Mouse (Mus musculus): ENCODE measurements around the gene Mgme1. TPM values are rescaled to one million over a fixed set of nuclear protein-coding genes. Genes with fewer than 3 reads are reported as not detected.
A peak's percentile ranks its signal among the peaks of the same experiment; 100 is the strongest.

Mgme1 gene
- polyA plus RNA-seq, 1 experiment from 2014 or later = 10.5 TPM

GRCm38 (mm10) chr2:144268446-144269305 is 1.8 kb upstream of the Mgme1 start:
- Histone ChIP-seq H3K27me3 (ENCODE audit: control insufficient read depth, insufficient read depth, low read length) (no peaks in the 10 kb centered on the region), H3K4me2 (replicated peaks) (peak overlapping the region; percentile 95), H3K9ac (peak overlapping the region; percentile 96), H3K36me3 (replicated peaks; ENCODE audit: control insufficient read depth, insufficient read depth) (no peaks in the 10 kb centered on the region; the same call in 1 of the 2 replicates), H3K9me3 (ENCODE audit: control insufficient read depth, low read length) (no peaks in the 10 kb centered on the region), H3K4me1 (replicated peaks; ENCODE audit: control insufficient read depth, insufficient read depth, low read length) (peaks cover 31% of the 10 kb centered on the region), H3K4me3 (replicated peaks; ENCODE audit: low read length) (peak overlapping the region; percentile 99), H3K27ac (no peak overlapping the region)
- 10% methylated on average over 6 of the region's 6 CpGs for WGBS
- DNase-seq (ENCODE audit: low spot score) = no peak
- no peak for ATAC-seq (ENCODE audit: low FRiP score)

- no peaks in the 10 kb centered on the region; the same call in 1 of the 2 replicates for H3K36me3 ChIP-seq (replicated peaks; ENCODE audit: control insufficient read depth, insufficient read depth)
Observed at GRCm38 (mm10) chr2:144269306-144269650, 1.2 kb upstream of the Mgme1 start.

DNA sequence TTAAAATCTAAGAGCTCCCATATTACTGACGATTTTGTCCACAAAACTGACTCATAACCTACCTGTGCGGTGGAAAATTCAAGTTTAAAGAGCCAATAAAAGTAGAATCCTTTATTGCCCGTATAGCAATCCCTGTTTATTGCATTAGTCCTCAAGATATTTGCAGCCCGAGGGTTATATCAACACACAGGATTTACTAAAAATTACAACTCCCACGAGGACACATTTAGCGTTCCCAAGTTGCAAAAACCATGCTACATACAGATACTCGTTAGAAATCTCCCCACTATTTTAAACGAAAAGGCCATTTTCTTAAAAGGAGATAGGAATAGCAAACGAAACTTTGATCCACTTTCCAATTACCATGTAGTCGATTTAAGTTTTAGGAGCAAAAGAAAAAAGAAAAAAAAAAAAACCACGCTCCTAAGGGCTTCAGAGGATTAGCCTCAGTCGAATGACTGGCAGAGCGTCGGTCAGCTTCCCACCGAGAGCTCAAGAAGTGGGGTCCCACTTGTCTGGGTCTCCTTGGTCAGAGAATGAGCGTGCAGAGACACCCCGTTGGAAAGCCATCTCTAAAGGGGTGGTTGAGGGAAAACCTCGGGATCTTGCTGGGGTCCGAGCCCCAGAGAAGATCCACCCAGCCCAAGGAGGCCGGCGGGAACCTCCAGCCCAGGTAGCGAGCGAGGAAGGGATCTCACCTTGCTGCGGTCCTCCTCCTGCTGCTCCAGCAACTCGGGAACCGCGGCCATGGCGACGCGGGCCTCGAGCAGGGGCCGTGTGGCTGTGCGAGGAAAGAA is 586 bp upstream of the Mgme1 start:
- peak; percentile 25 for ATAC-seq (ENCODE audit: low FRiP score)
- under 1% methylated on average over 24 of the region's 33 CpGs for WGBS
- peaks cover 31% of the 10 kb centered on the region for H3K4me1 ChIP-seq (replicated peaks; ENCODE audit: control insufficient read depth, insufficient read depth, low read length)

More at GRCm38 (mm10) chr2:144269306-144269650, 1.2 kb upstream of the Mgme1 start:
- H3K9me3 ChIP-seq (ENCODE audit: control insufficient read depth, low read length) = no peaks in the 10 kb centered on the region
- ATAC-seq (ENCODE audit: low FRiP score) = no peak
- peak overlapping the region; percentile 95 for H3K4me2 ChIP-seq (replicated peaks)
- H3K9ac ChIP-seq = peak overlapping the region; percentile 96
- 1% methylated on average over 11 of the region's 11 CpGs for WGBS
- no peaks in the 10 kb centered on the region for H3K27me3 ChIP-seq (ENCODE audit: control insufficient read depth, insufficient read depth, low read length)
- H3K4me3 ChIP-seq (replicated peaks; ENCODE audit: low read length) = peak overlapping the region; percentile 99
- no peak for DNase-seq (ENCODE audit: low spot score)
- no peak overlapping the region for H3K27ac ChIP-seq
- peaks cover 31% of the 10 kb centered on the region for H3K4me1 ChIP-seq (replicated peaks; ENCODE audit: control insufficient read depth, insufficient read depth, low read length)

DNA sequence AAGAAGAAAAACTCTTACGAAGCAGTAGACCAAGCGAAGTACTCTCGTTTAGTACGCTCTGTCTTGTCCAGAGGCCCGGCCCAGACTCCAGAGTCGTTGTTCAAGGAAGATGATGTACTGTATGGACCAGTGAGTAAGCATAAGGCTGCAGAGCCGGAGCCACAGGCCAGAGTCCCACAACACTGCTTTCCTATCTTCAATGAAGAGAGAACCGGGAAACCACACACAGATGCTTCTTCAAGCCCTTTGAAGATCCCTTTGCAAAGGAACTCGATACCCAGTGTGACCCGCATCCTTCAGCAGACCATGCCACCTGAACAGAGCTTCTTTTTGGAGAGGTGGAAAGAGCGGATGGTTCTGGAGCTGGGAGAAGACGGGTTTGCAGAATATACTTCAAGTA is 1.6 kb downstream of the Mgme1 start:
- Histone ChIP-seq H3K9ac (no peak overlapping the region), H3K27me3 (ENCODE audit: control insufficient read depth, insufficient read depth, low read length) (no peaks in the 10 kb centered on the region), H3K4me1 (replicated peaks; ENCODE audit: control insufficient read depth, insufficient read depth, low read length) (peaks cover 25% of the 10 kb centered on the region), H3K4me2 (replicated peaks) (no peak overlapping the region), H3K36me3 (replicated peaks; ENCODE audit: control insufficient read depth, insufficient read depth) (peaks cover 4% of the 10 kb centered on the region; the same call in 1 of the 2 replicates), H3K9me3 (ENCODE audit: control insufficient read depth, low read length) (no peaks in the 10 kb centered on the region), H3K27ac (no peak overlapping the region), H3K4me3 (replicated peaks; ENCODE audit: low read length) (no peak overlapping the region)
- ATAC-seq (ENCODE audit: low FRiP score) (no peak), DNase-seq (ENCODE audit: low spot score) (no peak)
- WGBS = 94% methylated on average over 12 of the region's 12 CpGs

More for the DNA sequence above, 586 bp upstream of the Mgme1 start:
- Histone ChIP-seq H3K9me3 (ENCODE audit: control insufficient read depth, low read length) (no peaks in the 10 kb centered on the region), H3K27ac (peak overlapping the region; percentile 95), H3K36me3 (replicated peaks; ENCODE audit: control insufficient read depth, insufficient read depth) (no peaks in the 10 kb centered on the region; the same call in 1 of the 2 replicates), H3K9ac (peak overlapping the region; percentile 96), H3K4me2 (replicated peaks) (peak overlapping the region; percentile 95), H3K4me3 (replicated peaks; ENCODE audit: low read length) (peak overlapping the region; percentile 99), H3K27me3 (ENCODE audit: control insufficient read depth, insufficient read depth, low read length) (no peaks in the 10 kb centered on the region)
- DNase-seq (ENCODE audit: low spot score) = no peak

DNA sequence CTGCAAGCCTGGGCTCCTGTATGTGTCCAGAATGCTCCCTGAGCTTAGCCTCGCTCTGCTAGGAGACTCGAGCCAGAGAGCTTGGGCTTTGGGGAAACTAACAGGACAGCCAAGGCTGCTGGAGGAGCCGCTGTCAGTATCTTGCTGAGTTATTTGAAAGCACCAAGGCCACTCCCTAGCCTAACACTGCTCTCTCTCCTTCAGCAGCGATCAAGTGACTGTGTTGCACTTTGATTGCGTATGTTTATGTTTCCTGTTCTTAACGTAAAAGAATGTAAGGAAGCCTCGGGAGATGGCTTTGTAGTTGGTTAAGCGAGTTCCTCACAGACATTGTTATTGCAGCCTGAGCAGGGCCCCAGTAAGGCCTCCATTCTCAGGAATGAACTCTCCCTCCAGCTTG is 4.3 kb downstream of the Mgme1 start:
- Histone ChIP-seq H3K9ac (no peak overlapping the region), H3K27ac (no peak overlapping the region), H3K4me2 (replicated peaks) (no peak overlapping the region), H3K4me1 (replicated peaks; ENCODE audit: control insufficient read depth, insufficient read depth, low read length) (peaks cover under 1% of the 10 kb centered on the region), H3K9me3 (ENCODE audit: control insufficient read depth, low read length) (no peaks in the 10 kb centered on the region), H3K4me3 (replicated peaks; ENCODE audit: low read length) (no peak overlapping the region), H3K36me3 (replicated peaks; ENCODE audit: control insufficient read depth, insufficient read depth) (peaks cover 15% of the 10 kb centered on the region; the same call in 1 of the 2 replicates), H3K27me3 (ENCODE audit: control insufficient read depth, insufficient read depth, low read length) (no peaks in the 10 kb centered on the region)
- DNase-seq (ENCODE audit: low spot score) = no peak
- 75% methylated on average over 8 of the region's 8 CpGs for WGBS
- ATAC-seq (ENCODE audit: low FRiP score) = no peak

DNA sequence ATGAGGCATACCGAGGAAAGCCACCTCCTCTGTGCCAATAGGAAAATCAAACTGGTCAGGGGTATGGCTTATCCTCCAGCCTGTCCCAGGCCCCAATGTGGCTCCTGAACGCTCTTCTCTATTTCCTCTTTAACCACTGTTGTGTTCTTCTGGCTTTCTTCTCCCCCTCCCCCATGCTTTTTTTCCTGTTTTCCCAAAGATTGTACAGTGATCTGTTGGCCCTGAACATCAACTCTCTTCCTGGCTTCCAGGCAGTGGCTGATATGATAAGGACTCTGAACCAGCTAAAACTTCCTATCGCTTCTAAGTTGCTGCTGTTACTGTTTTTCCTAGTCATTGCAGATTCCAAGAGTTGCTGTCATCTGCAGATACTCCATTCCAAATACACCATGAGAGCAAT is 6.4 kb downstream of the Mgme1 start:
- Histone ChIP-seq H3K9me3 (ENCODE audit: control insufficient read depth, low read length) (no peaks in the 10 kb centered on the region), H3K4me1 (replicated peaks; ENCODE audit: control insufficient read depth, insufficient read depth, low read length) (no peaks in the 10 kb centered on the region), H3K36me3 (replicated peaks; ENCODE audit: control insufficient read depth, insufficient read depth) (peaks cover 18% of the 10 kb centered on the region; the same call in 1 of the 2 replicates), H3K9ac (no peak overlapping the region), H3K27me3 (ENCODE audit: control insufficient read depth, insufficient read depth, low read length) (no peaks in the 10 kb centered on the region), H3K4me3 (replicated peaks; ENCODE audit: low read length) (no peak overlapping the region), H3K27ac (no peak overlapping the region), H3K4me2 (replicated peaks) (no peak overlapping the region)
- DNase-seq (ENCODE audit: low spot score) (no peak), ATAC-seq (ENCODE audit: low FRiP score) (no peak)
- 91% methylated on average over 3 of the region's 3 CpGs for WGBS

DNA sequence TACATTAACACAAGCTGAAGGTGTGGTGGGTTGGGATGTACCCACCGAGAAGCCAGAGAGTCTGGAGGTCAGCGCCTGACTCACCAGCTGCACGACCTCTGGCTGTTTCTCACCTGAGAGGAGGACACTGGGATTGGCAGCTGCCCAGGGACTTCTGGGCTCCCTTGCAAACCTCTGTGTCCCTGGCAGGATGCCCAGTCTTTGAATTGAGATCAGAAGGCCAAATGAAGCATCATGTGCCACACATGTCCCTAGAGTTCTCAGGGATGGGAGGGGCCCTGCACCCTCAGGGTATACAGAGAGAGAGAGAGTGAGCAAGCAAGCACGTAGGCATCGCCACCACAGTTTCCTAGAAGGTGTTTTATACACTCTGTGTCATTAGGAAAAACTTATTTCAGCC is 9.3 kb downstream of the Mgme1 start:
- 68% methylated on average over 5 of the region's 5 CpGs for WGBS
- no peak overlapping the region for H3K27ac ChIP-seq

DNA sequence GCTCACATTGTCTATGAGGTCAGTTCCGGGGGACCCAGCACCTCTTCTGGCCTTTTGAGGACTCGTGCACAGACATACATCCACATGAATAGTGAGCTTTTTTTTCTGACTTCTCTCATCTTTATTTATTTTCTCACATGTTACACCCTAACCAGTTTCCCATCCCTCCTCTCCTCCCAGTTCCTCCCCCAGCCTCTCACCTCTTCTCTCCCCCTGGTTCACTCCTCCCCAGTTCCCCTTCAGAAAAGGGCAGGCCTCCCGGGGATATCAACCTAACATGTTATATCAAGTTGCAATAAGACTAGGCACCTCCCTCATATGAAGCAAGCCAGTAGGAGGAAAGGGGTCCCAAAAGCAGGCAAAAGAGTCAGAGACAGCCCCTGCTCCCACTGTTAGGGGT is 10.1 kb downstream of the Mgme1 start:
- Histone ChIP-seq H3K4me1 (replicated peaks; ENCODE audit: control insufficient read depth, insufficient read depth, low read length) (no peaks in the 10 kb centered on the region), H3K27me3 (ENCODE audit: control insufficient read depth, insufficient read depth, low read length) (no peaks in the 10 kb centered on the region), H3K4me3 (replicated peaks; ENCODE audit: low read length) (no peak overlapping the region), H3K36me3 (replicated peaks; ENCODE audit: control insufficient read depth, insufficient read depth) (peaks cover 18% of the 10 kb centered on the region; the same call in 1 of the 2 replicates), H3K4me2 (replicated peaks) (no peak overlapping the region), H3K27ac (no peak overlapping the region), H3K9me3 (ENCODE audit: control insufficient read depth, low read length) (no peaks in the 10 kb centered on the region), H3K9ac (no peak overlapping the region)
- WGBS = 83% methylated on average over 3 of the region's 3 CpGs
- DNase-seq (ENCODE audit: low spot score) = no peak
- no peak for ATAC-seq (ENCODE audit: low FRiP score)

More for the DNA sequence above, 9.3 kb downstream of the Mgme1 start:
- Histone ChIP-seq H3K4me3 (replicated peaks; ENCODE audit: low read length) (no peak overlapping the region), H3K4me2 (replicated peaks) (no peak overlapping the region), H3K9me3 (ENCODE audit: control insufficient read depth, low read length) (no peaks in the 10 kb centered on the region), H3K4me1 (replicated peaks; ENCODE audit: control insufficient read depth, insufficient read depth, low read length) (no peaks in the 10 kb centered on the region), H3K27me3 (ENCODE audit: control insufficient read depth, insufficient read depth, low read length) (no peaks in the 10 kb centered on the region), H3K9ac (no peak overlapping the region), H3K36me3 (replicated peaks; ENCODE audit: control insufficient read depth, insufficient read depth) (peaks cover 18% of the 10 kb centered on the region; the same call in 1 of the 2 replicates)
- DNase-seq (ENCODE audit: low spot score) (no peak), ATAC-seq (ENCODE audit: low FRiP score) (no peak; the same call in 1 of the 2 replicates)

- Histone ChIP-seq H3K36me3 (replicated peaks; ENCODE audit: control insufficient read depth, insufficient read depth) (peaks cover 18% of the 10 kb centered on the region; the same call in 1 of the 2 replicates), H3K4me2 (replicated peaks) (no peak overlapping the region), H3K4me3 (replicated peaks; ENCODE audit: low read length) (no peak overlapping the region), H3K27ac (no peak overlapping the region), H3K9ac (no peak overlapping the region), H3K27me3 (ENCODE audit: control insufficient read depth, insufficient read depth, low read length) (no peaks in the 10 kb centered on the region), H3K4me1 (replicated peaks; ENCODE audit: control insufficient read depth, insufficient read depth, low read length) (no peaks in the 10 kb centered on the region), H3K9me3 (ENCODE audit: control insufficient read depth, low read length) (no peaks in the 10 kb centered on the region)
- WGBS = 69% methylated on average over 3 of the region's 3 CpGs
- DNase-seq (ENCODE audit: low spot score) (no peak), ATAC-seq (ENCODE audit: low FRiP score) (no peak)
Observed at GRCm38 (mm10) chr2:144281417-144281816, 11.0 kb downstream of the Mgme1 start.
